Mouse (Mus musculus) embryonic fibroblast, embryonic 13.5 days (primary cell): ENCODE data around the gene 3830406C13Rik.

Experiments used
- CTCF ChIP-seq: IDR thresholded peaks from 2 replicates; pipeline ENCODE4 v1.5.1; 2011; ENCODE audit warnings: mild to moderate bottlenecking, control low read depth, low read length, moderate library complexity, borderline replicate concordance; ENCODE audit not compliant: insufficient read depth
- POLR2A ChIP-seq: IDR thresholded peaks from 2 replicates; pipeline ENCODE4 v1.6.1; 2011; ENCODE audit warnings: low read depth, mild to moderate bottlenecking, control low read depth, low read length, moderate library complexity

DNA sequence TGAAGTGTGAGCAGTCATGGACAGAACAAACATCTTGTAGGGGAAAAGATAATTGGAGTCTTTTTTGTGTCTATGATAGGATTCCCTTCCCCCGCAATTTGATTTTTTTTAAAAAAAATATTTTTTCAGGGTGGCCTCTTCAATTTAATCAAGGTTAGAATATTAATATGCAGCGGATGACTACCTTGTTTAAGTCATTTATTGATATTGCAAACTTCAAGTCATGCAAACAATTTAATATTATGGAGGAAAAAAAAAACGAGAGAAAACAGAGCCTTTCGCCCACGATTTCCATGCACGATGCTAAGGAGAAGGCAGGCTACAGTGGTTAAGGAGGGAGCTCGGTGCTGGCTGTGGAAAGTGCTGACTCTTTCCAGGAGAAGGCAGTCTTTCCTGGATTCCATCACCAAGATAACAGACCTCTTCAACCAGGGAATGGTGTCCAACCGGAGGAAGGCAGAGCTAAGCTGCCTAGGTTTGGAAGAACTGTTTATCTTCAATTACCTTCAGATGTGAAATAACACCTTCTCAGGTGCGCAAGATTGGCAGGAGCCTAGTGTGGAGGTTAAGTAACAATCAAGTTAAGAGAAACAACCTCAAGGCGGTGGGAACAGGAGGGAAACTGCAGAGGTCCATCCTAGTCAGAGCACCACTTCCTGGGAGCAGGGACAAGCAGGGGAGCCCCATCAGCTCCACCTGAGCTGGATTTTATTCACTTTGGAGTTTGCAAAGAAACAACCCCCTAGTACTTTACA, 55.0 kb downstream of the 3830406C13Rik start:
- no peak for TF ChIP-seq CTCF
- no peak for TF ChIP-seq POLR2A
